Mouse (Mus musculus) megakaryocyte, embryonic 14.5 days (primary cell): ENCODE measurements around the gene Parp12. TPM values are rescaled to one million over a fixed set of nuclear protein-coding genes. Genes with fewer than 3 reads are reported as not detected.

ENCODE experiments used
- H3K27me3 ChIP-seq: replicated peaks from 2 replicates; pipeline ENCODE3; 2012; ENCODE audit warnings: inconsistent platforms
- H3K36me3 ChIP-seq: replicated peaks from 2 replicates; pipeline ENCODE3; 2012; ENCODE audit warnings: low read length, inconsistent platforms, mixed read lengths
- H3K4me1 ChIP-seq: 2 replicates; pipeline ENCODE4 v1.6.1; 2012; ENCODE audit warnings: inconsistent platforms
- H3K4me3 ChIP-seq: replicated peaks from 2 replicates; pipeline ENCODE3; 2012; ENCODE audit warnings: moderate library complexity, mild to moderate bottlenecking, inconsistent platforms
- H3K9me3 ChIP-seq: 2 replicates; pipeline ENCODE4 v1.6.1; 2012; ENCODE audit warnings: inconsistent platforms
- FLI1 ChIP-seq: IDR thresholded peaks from 2 replicates; pipeline ENCODE4 v1.6.1; 2012; ENCODE audit warnings: low read length, inconsistent platforms, mixed read lengths
- GATA1 ChIP-seq: IDR thresholded peaks from 3 replicates; pipeline ENCODE4 v1.6.1; 2012; ENCODE audit warnings: mixed read lengths, low read length, inconsistent platforms, borderline replicate concordance
- polyA plus RNA-seq: library from polyadenylated mRNA; stranded (reverse); fragments of >175 nt; gene quantifications from 2 replicates; pipeline ENCODE4 v1.2.3, GENCODE M21; 2012; ENCODE audit warnings: low replicate concordance; ENCODE audit not compliant: insufficient read depth

The Parp12 gene
- polyA plus RNA-seq, 1 experiment = 1.9 TPM

DNA sequence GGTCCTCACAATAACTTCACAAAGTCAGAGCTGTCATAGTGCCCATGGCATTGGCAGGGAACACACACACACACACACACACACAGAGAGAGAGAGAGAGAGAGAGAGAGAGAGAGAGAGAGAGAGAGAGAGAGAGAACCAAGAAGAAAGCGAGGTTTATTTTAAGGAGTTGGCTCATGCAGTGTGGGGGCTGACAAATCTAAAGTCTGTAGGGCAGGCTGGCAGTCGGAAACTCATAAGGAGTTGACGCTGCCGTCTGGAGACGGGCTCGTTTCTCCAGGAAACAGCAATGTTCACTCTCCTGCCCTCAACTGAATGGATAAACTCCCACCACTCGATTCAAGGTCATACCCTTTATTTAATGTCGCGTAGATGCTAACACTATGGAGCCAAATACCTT is 77.7 kb downstream of the Parp12 start:
- no peaks in the 10 kb centered on the region for H3K9me3 ChIP-seq
- H3K27me3 ChIP-seq = no peaks in the 10 kb centered on the region

More for the DNA sequence above, 77.7 kb downstream of the Parp12 start:
- peaks cover 43% of the 10 kb centered on the region for H3K4me1 ChIP-seq
- no peak for TF ChIP-seq GATA1
- no peak for TF ChIP-seq FLI1
- H3K36me3 ChIP-seq = peaks cover 98% of the 10 kb centered on the region
- no peak overlapping the region for H3K4me3 ChIP-seq

Other genes starting within 250 kb of the Parp12 start
- gene Tbxas1, start 242.9 kb downstream of the Parp12 start, polyA plus RNA-seq = 165 and 265 TPM in 2 replicates
- 102 and 296 TPM in 2 replicates for gene Hipk2, start 242.2 kb downstream of the Parp12 start, polyA plus RNA-seq
- gene Kdm7a, start 88.4 kb upstream of the Parp12 start, polyA plus RNA-seq = 0.31 TPM in 1 of 2 replicates, not detected in the other